Mouse (Mus musculus) limb, embryonic 10.5 days (tissue): ENCODE measurements at regions not wholly inside any gene's neighbourhood (a gene's known extent, or its start where the extent isn't known, plus 50 kb on each side); places are given as distances from the start of the nearest gene placed in this dataset.

Experiments
- DNase-seq: peaks from one replicate; pipeline ENCODE4 v3.0.0-alpha.2; 2017; ENCODE audit warnings: low spot score
- H3K27ac ChIP-seq: fragments of 300-500 bp; sonication (generic); 2 replicates; pipeline ENCODE4 v1.5.1; 2016; ENCODE audit warnings: mild to moderate bottlenecking
- H3K27me3 ChIP-seq: fragments of 300-500 bp; sonication (generic); 2 replicates; pipeline ENCODE4 v1.6.1; 2016; ENCODE audit warnings: low read depth, mild to moderate bottlenecking; ENCODE audit not compliant: poor library complexity, severe bottlenecking
- H3K36me3 ChIP-seq: fragments of 300-500 bp; sonication (generic); 2 replicates; pipeline ENCODE4 v1.6.1; 2016; ENCODE audit warnings: mild to moderate bottlenecking, moderate library complexity
- H3K4me1 ChIP-seq: fragments of 300-500 bp; sonication (generic); 2 replicates; pipeline ENCODE4 v1.6.1; 2016
- H3K4me3 ChIP-seq: fragments of 300-500 bp; sonication (generic); 2 replicates; pipeline ENCODE4 v1.5.1; 2016; ENCODE audit warnings: mild to moderate bottlenecking, moderate library complexity
- H3K9me3 ChIP-seq: fragments of 300-500 bp; sonication (generic); replicated peaks from 2 replicates; pipeline ENCODE4 v1.6.1; 2016; ENCODE audit warnings: mild to moderate bottlenecking
- WGBS: fragments of 180-500 bp; shearing (Covaris S2); methylation state at CpG from one replicate; pipeline ENCODE4 v1.1.7; 2016; 5-methylcytosine and 5-hydroxymethylcytosine counted together

DNA sequence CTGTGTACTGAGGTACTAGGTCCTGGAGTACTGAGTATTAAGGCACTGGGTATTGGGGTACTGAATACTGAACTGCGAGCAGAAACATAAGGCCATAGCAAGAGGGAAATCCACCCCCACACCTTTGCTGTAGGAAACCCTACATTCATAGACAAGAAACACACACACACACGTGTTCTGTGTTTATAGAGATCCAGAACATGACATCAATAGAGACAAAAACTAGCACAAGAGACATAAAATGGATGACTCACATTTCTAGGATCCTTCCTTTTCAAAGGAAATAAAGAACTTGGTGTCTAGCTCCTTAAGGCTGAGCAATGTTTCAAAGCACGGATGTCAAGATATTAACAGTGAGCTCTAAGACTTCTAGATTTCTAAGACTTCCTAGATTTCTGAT lies 49.9 kb upstream of the Nepro start:
- no peaks in the 10 kb centered on the region for H3K36me3 ChIP-seq
- no peak for DNase-seq
- H3K9me3 ChIP-seq, result no peaks in the 10 kb centered on the region
- peak overlapping the region; percentile 91; the same call in 1 of the 2 replicates for H3K27ac ChIP-seq
- WGBS, result 95% methylated on average over 3 of the region's 3 CpGs
- no peaks in the 10 kb centered on the region for H3K27me3 ChIP-seq
- no peak overlapping the region for H3K4me3 ChIP-seq
- peaks cover 45% of the 10 kb centered on the region for H3K4me1 ChIP-seq

DNA sequence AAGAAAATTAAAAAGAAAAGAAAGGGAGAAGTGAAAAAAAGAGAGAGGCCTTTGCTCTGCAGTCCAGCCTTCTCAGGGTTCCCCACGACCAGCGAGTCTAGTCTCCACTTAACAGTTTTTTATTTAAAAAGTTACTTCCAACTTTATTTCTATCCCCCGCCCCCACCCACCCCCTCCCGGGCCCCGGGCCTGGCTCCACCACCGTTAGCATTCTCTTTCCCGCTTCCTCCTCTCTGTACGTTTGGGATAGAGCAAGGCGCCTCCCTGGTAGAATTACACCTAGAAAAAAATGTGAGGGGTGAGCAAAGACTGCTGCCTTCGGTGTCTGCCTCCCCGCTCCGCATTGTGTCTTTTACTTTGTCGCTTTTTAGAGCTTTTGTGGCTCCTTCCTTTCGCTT lies 51.7 kb upstream of the Nepro start:
- H3K4me3 ChIP-seq, result peak overlapping the region; percentile 20
- 4% methylated on average over 14 of the region's 14 CpGs for WGBS
- no peaks in the 10 kb centered on the region for H3K9me3 ChIP-seq
- DNase-seq, result peak; percentile 57
- H3K36me3 ChIP-seq, result no peaks in the 10 kb centered on the region
- peak overlapping the region; percentile 91 for H3K27ac ChIP-seq
- H3K4me1 ChIP-seq, result peaks cover 45% of the 10 kb centered on the region
- no peaks in the 10 kb centered on the region for H3K27me3 ChIP-seq

DNA sequence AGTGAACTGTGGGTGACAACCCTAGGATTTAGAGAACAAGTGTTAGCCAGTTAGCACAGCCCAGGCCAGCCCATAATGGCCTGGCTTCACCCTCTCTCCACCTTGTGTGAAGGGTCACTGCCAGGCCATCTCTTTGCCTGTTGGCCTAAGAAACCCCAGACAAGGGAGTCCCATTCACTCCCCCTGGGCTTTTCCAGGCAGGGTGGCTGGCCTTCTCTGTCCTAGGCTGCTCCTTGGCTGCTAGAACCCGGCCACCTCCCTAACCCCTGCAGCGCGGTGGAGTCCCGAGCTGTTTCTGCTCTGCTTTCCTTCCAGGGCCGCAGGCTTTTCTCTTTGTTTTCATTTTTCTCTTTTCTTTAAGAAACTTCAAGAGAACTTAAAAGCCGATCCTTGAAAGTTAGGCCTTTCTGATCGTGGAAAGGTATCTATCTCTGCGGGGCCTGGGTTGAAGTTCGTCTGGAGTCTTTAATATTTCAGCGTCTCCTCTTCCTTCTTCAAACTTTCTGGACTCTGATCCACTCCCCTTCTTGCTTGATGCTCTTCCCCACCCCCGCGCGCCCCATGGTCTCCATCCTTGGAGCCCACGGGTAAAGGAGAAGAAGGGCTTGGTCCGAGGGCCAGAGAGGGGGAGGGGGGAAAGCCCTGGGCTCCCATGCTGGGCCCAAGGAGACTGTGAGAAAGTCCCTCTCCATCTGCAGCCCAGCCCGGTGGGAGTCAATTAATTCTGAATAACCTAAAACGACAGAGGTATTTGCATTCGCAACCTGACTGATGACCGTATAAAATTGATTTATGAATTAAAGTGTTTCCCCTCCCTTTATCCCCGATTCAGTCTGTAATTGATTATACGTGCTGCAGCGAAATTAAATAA lies 52.3 kb upstream of the Nepro start:
- H3K4me3 ChIP-seq, result peak overlapping the region; percentile 20
- H3K27ac ChIP-seq, result peak overlapping the region; percentile 91
- H3K4me1 ChIP-seq, result peaks cover 51% of the 10 kb centered on the region
- H3K9me3 ChIP-seq, result no peaks in the 10 kb centered on the region
- DNase-seq, result peak; percentile 76
- no peaks in the 10 kb centered on the region for H3K27me3 ChIP-seq
- 10% methylated on average over 22 of the region's 22 CpGs for WGBS
- no peaks in the 10 kb centered on the region for H3K36me3 ChIP-seq

DNA sequence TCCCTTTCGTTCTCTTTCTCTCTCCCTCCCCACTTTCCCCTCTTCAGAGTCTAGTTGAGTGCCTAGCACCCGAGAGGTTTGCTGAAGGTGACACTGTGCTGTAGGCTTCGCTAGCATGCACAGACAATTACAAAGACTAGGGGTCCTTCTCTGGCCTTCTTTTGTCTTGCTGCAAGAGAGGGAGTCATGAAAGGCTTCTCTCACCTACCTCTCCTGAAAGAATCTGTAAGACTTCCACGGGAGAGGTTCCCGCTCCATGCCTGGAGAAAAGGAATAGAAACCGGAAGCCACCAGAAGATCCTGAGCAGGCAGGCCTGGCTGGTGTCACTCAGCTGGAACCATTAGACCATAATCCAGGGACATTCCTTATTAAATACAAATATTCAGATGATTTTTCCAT lies 56.0 kb upstream of the Nepro start:
- Histone ChIP-seq H3K4me3 (no peak overlapping the region), H3K4me1 (peaks cover 81% of the 10 kb centered on the region), H3K9me3 (no peaks in the 10 kb centered on the region), H3K27ac (peak overlapping the region; percentile 88), H3K36me3 (no peaks in the 10 kb centered on the region), H3K27me3 (no peaks in the 10 kb centered on the region)
- DNase-seq, result no peak
- WGBS, result 91% methylated on average over 6 of the region's 6 CpGs

DNA sequence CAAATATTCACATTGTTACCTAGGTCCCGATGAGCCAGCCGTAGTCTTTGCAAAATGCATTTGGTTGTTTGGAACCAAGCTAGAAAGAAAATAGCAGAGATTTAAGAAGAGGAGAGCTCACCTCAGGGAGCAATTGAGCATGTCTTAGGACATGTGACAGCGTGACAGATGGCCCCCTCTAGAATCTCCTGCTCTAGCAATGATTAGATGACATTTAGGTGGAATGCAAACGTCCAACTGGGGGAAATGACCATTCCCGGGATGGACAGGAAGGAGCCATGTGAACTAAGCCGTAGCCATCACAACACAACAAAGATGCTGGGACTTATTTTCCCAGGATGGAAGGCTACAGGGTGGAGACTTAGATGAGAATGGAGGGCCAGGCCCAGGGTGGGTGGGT lies 57.0 kb upstream of the Nepro start:
- peak overlapping the region; percentile 88 for H3K27ac ChIP-seq
- H3K4me3 ChIP-seq, result no peak overlapping the region
- WGBS, result 32% methylated on average over 6 of the region's 6 CpGs
- no peaks in the 10 kb centered on the region for H3K27me3 ChIP-seq
- H3K36me3 ChIP-seq, result no peaks in the 10 kb centered on the region
- H3K4me1 ChIP-seq, result peaks cover 81% of the 10 kb centered on the region
- H3K9me3 ChIP-seq, result no peaks in the 10 kb centered on the region
- no peak for DNase-seq

DNA sequence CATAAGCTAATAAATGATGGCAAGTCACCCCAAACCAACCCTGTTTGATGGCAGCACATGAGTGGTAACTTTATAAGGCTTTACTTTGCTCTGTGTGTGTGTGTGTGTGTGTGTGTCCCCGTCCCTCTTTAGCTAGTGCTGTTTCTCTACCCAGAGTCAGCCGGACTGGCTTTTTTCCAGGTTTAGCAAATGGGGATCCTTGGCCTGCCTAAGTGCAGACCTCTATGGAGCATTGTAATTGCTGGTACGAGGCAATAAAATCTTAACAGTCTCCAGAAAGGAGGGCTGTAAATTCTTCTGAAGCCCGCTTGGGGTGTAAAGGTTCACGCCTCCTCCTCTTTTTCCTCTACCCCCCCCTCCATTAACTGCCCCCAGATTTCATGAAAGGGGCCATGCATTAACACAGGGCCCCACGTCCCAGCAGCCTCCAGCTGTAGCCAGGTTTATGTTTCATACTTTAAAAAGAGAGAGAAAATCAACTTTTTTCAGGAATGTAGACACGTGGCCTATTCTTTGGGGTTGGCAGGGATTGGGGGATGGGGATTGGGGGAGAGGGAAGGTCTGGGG lies 57.6 kb upstream of the Nepro start:
- H3K4me1 ChIP-seq, result peaks cover 81% of the 10 kb centered on the region

DNA sequence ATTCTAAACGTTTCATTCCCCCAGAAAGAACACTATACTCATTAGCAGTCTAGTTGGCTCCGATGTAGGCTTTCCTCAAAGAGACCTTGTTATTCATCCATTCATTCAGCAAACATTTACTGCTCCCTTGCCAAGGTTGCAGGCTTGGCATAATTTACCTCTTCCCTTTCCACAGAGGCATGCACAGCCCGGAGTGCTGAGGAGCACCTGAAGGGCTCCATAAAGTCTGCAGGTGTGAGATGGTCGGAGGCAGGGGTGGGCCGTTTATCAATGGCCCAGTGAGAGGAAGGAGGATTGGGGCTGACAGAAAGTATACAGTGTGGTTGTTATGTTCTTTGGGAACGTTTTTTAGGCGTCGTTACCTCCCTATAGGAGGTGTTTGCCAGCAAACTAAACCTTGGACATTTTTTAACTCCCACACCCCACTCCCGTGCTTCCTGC lies 58.6 kb upstream of the Nepro start:
- peaks cover 80% of the 10 kb centered on the region for H3K4me1 ChIP-seq
- peak overlapping the region; percentile 88 for H3K27ac ChIP-seq
- H3K9me3 ChIP-seq, result no peaks in the 10 kb centered on the region
- H3K4me3 ChIP-seq, result no peak overlapping the region; the same call in 1 of the 2 replicates
- no peaks in the 10 kb centered on the region for H3K36me3 ChIP-seq
- DNase-seq, result no peak
- 45% methylated on average over 9 of the region's 9 CpGs for WGBS
- H3K27me3 ChIP-seq, result no peaks in the 10 kb centered on the region

More for the DNA sequence above, 57.6 kb upstream of the Nepro start:
- WGBS, result 14% methylated on average over 7 of the region's 7 CpGs
- Histone ChIP-seq H3K27ac (peak overlapping the region; percentile 88), H3K27me3 (no peaks in the 10 kb centered on the region), H3K36me3 (no peaks in the 10 kb centered on the region), H3K9me3 (no peaks in the 10 kb centered on the region), H3K4me3 (no peak overlapping the region)
- peak; percentile 59 for DNase-seq

DNA sequence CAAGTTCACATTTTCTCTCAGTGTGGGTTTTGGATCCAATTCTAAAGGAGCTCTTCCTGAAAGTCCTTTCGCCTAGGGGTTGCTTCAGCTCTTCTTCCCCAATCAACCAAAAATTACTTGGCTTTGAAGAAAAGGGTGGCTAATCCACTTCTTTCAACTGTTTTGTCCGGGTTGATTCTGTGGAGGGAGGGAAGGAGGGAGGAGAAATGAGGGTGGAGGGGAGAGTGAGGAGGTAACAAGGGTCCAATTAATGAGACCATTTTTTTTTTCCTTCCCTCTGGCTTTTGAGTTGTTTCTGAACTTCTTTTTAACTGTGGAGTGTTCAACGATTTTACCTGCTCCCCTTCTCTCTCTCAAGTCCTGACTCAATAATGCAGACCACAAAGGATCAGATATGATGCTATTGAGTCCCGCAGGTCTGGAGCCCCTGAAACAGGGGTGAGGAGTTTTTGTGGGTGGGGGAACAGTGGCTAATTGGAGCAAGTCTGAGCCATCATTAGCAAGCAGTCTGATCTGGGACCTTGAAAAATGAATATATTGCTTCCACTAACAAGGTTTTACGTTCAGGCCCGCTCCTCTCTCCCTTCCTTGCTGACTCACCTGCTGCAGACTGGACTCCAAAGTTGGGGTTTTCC lies 61.0 kb upstream of the Nepro start:
- peak overlapping the region; percentile 88 for H3K27ac ChIP-seq

DNA sequence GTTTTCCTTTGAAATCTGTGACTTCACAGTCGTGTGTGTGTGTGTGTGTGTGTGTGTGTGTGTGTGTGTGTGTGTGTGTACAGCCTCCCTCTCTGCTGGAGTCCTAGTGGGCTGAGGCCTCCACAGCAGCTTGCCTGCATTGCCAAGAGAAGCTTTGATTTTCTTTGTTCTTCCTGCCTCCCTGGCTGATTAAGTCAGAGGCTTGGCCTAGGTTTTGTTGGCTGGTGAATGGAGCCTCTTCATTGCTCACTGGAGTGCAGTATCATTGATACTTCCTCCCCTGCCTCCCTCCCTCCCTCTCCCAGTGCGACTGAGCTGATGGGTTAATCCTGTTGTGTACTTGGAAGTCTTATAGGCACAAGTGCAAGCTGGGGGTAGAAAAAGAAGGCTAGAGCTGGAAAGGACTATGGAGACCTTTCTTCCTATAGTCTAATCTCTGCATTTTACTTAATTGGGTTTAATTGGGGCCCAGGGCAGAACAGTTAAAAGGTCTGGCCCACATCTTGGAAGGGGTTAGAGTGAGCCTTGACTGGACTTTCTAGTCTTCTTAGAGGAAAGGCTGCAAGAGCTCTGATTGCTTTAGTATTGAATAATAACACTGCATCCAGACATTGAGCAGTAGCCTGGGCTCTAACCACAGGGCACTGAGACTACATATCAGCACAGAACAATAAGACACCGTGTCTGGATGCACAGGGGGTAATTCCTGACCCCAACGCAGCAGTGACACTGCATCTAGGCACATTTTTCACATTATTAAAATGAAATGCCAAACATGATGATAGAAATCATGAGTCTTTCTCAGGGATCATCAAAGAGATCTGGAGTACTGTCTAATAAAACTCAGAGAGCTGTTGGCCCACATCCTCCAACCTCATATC lies 62.9 kb upstream of the Nepro start:
- Histone ChIP-seq H3K27me3 (no peaks in the 10 kb centered on the region), H3K4me3 (no peak overlapping the region), H3K9me3 (no peaks in the 10 kb centered on the region), H3K27ac (peak overlapping the region; percentile 15), H3K36me3 (no peaks in the 10 kb centered on the region), H3K4me1 (peaks cover 54% of the 10 kb centered on the region)
- no peak for DNase-seq
- WGBS, result 60% methylated on average over 4 of the region's 4 CpGs

More for the DNA sequence above, 61.0 kb upstream of the Nepro start:
- Histone ChIP-seq H3K36me3 (no peaks in the 10 kb centered on the region), H3K9me3 (no peaks in the 10 kb centered on the region), H3K4me3 (no peak overlapping the region), H3K4me1 (peaks cover 73% of the 10 kb centered on the region), H3K27me3 (no peaks in the 10 kb centered on the region)
- no peak for DNase-seq
- 72% methylated on average over 6 of the region's 6 CpGs for WGBS

DNA sequence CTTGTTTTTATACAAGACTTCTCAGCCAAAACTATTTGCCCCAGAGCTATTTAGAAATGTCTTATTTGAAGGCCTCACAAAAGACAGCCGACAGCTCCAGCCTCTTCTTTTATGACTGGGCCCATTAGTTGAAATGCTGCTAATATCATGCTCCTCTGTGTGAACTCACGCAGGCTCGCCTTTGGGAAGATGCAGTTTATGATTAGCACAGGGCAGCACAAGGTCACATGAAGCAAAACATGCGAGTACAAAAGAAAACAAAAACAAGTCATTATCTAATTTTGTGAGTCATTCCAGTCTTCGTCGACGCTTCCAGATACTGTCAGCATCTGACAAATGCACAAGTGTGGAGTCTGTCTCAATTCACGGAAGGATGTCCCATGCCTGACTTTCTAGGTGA lies 65.8 kb upstream of the Nepro start:
- 59% methylated on average over 8 of the region's 8 CpGs for WGBS
- H3K27ac ChIP-seq, result no peak overlapping the region
- H3K36me3 ChIP-seq, result no peaks in the 10 kb centered on the region
- H3K4me3 ChIP-seq, result no peak overlapping the region
- peaks cover 25% of the 10 kb centered on the region for H3K4me1 ChIP-seq
- H3K27me3 ChIP-seq, result no peaks in the 10 kb centered on the region
- H3K9me3 ChIP-seq, result no peaks in the 10 kb centered on the region
- DNase-seq, result no peak

DNA sequence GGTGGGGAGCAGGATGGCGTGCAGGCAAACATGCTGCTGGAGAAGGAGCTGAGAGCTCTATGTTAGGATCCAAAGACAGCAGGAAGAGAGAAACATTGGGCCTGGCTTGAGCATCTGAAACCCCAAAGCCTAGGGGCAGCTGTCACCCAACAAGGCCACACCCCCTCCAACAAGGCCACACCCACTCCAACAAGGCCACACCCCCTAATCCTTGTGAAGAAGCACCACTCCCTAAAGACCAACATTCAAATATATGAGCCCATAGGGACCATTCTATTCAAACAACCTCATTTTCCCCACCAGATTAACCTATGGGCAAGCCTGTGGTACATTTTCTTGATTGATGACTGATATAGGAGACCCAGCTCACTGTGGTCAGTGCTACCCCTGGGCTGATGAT lies 67.9 kb upstream of the Nepro start:
- peak; percentile 13 for DNase-seq
- no peaks in the 10 kb centered on the region for H3K36me3 ChIP-seq
- H3K4me1 ChIP-seq, result peaks cover 4% of the 10 kb centered on the region
- WGBS, result 93% methylated on average over 1 of the region's 1 CpGs
- no peaks in the 10 kb centered on the region for H3K9me3 ChIP-seq
- no peak overlapping the region for H3K4me3 ChIP-seq
- no peaks in the 10 kb centered on the region for H3K27me3 ChIP-seq
- no peak overlapping the region for H3K27ac ChIP-seq

DNA sequence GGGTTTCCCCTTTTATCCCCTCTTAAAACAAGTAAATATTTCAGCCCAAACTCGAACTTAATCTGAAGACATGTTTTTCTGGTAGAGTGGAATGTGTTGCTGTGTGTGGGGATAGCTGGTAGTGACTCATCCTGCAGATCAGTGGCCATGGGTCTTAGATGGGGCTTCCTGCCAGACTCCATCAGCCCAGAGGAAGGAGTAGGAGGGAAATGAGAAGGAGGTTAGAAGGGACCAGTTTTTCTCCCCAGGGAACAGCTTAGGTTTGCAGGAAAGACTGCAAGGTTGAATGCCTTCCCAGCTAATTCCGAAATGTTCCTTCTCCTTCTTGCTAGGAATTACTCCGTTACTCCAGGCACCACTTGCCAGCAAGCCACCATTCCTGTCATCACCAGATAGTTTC lies 68.8 kb upstream of the Nepro start:
- no peaks in the 10 kb centered on the region for H3K27me3 ChIP-seq
- no peak overlapping the region for H3K4me3 ChIP-seq
- H3K9me3 ChIP-seq, result no peaks in the 10 kb centered on the region
- peaks cover 8% of the 10 kb centered on the region for H3K4me1 ChIP-seq
- no peaks in the 10 kb centered on the region for H3K36me3 ChIP-seq
- peak; percentile 12 for DNase-seq
- H3K27ac ChIP-seq, result no peak overlapping the region
- WGBS, result 84% methylated on average over 3 of the region's 3 CpGs
